Mouse (Mus musculus): ENCODE data around the gene Zbtb16.

Gene Zbtb16

DNA sequence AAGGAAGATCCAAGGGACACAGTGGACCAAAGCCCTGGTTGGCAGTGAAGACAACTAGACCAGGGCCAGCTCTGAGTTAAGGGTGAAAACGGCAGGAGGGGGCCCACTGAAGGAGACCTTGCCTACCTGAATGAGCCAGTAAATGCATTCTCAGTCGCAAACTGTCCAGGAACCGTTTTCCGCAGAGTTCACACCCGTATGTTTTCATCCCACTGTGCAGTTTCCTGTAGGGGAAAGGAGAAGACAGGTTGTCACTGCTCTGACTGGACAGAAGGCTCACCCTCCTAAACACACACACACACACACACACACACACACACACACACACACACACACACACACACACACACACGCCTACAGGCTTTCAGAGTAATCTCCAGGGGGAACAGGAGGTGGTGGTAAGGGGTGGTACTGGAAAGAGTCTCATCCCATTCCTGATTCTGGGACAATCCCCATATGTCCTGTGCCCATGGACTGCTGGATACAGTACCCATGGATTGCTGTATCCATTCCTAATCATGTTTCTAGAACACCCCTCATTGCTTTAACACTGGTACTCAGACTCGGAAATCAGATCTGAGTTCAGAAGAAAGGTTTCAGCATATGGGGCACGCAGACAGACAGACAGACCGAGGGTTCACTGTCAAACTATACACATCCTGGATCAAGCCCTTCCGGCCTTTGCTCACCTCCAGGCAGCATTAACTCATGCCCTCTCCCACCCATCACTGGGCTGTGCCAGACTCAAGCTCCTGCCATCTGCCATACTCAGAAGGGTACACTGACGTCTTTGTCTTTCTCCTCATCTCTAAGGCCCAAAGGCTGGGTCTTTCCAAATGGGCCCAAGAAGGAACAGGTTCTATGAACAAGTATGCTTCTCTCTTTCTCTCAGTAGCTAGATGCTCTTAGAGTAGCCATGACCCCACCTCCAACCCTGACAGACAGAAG is 92.4 kb downstream of the Zbtb16 start:
- no peak for DNase-seq (ENCODE audit: low read depth)

DNA sequence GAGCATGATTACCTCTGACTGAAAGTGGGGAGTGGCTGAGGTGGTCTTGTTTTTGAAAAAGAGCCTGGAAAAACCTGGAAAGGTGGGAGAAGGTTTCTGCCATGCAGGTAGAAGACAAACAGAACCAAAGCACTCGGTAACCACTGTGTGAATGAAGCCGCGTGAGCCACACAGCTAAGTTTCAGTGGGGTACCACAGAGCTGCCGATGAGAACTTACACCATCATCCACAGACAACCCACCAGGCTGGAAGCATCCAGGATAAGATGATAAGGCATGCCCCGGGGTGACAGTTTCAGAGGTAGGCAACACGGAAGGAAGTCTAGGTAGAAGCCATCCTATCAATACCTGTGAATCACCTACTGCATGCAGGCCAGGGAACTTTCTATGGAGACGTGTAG is 93.9 kb downstream of the Zbtb16 start:
- no peak for DNase-seq (ENCODE audit: low read depth)

DNA sequence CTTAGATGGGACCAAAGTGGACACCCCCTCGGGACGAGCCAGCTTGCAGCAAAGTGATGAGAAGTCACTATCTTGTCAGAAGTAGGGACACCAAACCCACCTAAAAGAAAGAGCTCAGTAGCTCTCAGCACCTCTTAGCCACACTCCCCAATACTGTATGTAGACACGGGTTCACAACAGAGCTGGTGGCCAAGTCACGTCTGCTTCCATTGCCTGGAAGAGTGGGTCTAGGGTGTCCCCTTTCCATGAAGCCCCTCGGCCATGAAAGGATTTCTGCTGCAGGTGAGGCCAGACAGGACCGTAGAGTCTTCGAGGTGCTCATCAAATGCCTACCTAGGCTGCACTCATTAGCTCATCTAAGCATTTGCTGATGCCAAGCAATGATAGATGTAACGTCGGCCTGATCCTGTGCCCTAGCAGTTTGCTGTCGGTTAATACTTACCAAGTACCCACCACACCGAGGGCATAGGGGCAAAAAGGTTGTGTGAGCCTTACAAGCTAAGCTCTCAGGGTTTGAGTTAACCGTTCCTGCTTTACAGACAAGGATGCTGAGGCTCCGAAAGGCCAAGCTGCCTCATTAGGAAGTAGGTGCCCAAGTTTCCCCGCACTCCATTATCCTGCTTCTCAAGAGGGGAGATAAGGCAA is 94.5 kb downstream of the Zbtb16 start:
- no peak for DNase-seq (ENCODE audit: low read depth)

DNA sequence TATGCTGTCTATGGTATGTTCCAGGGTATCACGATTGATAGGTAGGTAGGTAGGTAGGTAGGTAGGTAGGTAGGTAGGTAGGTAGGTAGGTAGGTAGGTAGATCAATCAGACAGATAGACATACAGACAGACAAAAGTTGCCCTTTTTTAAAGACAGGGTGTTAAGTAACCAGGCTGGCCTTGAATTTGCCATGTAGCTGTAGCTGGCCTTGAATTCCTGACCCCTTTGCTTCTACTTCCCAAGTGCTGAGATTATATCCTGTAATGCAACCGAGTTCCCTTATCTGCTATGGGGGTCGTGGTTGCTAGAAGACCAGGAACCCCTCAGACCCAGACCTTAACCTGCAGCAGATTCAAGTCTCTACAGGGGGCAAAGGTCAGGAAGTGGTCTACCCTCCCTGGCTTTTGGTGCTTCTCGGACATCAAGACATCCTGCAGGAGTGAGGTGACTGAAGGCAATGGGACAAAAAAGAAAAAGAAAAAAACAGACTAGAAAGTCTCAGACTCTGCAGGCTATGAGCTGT is 95.2 kb downstream of the Zbtb16 start:
- no peak for DNase-seq (ENCODE audit: low read depth)

DNA sequence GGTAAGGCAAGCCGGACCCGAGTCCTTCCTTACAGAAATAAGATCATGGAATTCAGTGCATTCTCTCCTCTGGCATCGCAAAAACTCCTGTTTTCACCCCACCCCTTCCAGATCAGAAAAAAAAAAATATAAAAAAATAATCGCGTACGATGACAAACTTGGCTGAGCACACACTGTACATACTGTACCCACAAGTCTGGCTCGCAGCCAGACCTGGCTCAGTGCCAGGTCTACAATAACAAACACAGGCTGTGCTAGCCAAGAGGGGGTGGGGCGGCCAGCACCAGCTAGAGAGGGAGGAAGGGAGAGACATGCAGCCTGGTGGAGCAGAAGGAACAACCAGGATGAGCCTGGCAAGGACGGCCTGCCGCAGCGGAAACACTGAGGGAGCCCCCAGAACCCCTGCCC is 95.9 kb downstream of the Zbtb16 start:
- peak; percentile 66 for DNase-seq (ENCODE audit: low read depth)

DNA sequence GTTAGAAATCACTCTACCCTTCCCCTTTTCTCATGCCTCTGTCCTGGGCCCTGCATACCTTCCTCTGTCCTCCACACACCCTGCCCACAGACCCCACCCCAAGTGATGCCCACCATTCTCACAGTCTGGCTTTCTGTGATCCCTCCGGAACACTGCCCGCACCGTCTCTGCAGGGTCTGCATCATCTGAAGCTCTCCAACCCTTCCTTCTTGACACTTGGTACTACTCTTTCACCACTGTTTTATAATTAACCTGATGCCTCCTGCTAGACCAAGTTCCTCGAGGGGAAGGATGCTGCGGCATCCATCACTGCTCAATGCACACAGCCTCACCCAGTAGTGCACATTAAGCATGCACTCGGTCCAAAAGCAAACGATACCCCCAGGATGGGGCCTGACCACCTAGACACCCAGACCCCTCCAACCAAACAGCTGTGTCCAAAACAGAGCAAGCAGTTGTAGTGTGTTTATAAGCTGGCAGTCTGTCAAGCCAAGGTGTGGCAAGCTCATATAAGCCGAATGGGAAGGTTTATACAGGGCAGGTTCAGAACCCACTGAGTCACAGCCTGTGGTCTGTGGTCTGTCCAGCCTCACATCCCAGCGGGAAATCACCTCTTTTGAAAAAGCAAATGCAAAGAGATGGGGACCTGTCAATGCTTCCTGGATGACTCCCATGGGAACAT is 97.1 kb downstream of the Zbtb16 start:
- DNase-seq (ENCODE audit: low read depth) = no peak

DNA sequence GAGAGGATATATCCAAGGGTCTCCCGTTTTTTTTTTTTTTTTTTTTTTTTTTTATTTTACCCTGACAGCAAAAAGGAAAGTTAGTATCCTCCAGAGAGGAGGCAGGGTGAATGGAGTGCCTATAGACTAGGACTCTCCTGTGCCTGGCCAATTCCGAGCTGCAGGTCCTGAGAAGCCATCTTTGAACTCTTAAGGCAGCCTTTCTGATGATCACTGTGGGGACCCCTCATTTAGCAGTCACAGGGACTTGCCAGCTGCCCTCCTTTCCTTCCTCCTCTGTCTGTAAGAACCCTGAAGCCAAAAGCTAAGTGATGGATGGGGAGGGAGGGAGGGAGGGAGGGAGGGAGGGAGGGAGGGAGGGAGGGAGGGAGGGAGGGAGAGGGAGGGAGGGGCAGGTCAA is 98.1 kb downstream of the Zbtb16 start:
- DNase-seq (ENCODE audit: low read depth) = no peak

DNA sequence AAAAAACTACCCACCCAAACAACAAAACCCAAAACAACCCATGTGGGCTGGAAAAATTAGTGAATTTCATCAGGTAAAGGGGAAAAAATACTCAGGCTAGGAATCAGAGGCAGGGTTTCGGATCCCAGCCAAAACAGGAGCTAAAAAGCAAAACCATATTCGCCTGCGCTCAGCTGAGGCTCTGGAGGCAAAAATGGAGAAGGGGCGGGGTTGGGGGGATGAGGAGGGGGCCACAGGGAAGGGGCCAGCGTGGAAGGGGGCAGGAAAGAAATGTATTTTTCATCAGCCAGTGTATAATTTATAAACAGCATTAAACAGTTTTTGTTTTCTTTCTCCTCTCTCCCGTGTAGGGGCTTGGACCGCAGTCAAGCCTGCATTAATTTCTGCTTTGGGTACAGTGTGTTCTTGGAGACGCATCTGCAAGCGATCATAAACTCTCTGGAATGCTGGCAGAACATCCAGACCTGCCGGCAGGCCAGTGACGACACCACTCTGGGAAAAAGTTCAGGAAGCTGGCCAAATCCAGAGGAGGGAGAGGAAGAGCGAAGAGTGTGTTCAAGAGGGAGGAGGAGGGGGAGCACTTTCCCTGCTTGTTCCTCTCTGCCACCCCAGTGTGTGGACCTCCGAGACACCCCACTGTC is 98.7 kb downstream of the Zbtb16 start:
- no peak for DNase-seq (ENCODE audit: low read depth)

DNA sequence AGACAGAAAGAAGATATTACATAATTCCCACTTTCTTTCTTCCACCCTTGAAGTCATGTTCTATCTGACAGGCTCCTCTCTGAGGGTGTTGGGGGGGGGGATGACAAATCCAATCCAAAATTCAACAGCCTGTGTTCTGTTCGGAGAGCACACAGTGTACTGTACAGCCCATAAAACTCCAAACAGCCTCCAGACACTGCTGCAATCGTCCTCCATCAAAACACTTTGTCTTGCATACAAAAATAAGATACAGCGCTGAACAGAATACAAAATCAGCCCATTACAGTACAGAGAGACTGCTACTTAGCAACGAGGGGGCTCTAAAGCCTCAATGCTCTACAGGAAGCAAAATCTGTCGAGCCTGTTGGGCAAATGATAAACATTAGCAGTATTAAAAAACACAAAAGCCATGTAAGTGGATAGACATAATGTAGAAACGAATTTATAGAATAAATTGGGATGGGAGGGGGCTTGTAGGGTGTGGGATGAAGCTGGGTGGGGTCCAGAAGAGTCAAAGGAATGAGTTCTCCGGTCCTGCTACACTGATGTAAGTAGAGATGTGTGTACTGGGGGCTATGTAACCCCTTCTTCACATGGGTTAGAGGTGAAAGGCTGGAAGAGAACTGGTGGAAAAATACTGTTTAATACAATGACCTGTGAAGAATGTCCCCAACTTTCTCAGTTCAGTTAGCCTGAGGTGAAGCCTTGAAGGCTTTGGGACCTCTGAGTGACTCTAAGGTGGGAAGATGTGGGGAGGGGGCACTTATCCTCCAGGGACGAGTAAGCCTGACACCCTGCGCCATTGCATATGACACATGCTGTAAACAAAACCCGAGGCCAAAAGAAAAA is 99.4 kb downstream of the Zbtb16 start:
- DNase-seq (ENCODE audit: low read depth) = no peak

DNA sequence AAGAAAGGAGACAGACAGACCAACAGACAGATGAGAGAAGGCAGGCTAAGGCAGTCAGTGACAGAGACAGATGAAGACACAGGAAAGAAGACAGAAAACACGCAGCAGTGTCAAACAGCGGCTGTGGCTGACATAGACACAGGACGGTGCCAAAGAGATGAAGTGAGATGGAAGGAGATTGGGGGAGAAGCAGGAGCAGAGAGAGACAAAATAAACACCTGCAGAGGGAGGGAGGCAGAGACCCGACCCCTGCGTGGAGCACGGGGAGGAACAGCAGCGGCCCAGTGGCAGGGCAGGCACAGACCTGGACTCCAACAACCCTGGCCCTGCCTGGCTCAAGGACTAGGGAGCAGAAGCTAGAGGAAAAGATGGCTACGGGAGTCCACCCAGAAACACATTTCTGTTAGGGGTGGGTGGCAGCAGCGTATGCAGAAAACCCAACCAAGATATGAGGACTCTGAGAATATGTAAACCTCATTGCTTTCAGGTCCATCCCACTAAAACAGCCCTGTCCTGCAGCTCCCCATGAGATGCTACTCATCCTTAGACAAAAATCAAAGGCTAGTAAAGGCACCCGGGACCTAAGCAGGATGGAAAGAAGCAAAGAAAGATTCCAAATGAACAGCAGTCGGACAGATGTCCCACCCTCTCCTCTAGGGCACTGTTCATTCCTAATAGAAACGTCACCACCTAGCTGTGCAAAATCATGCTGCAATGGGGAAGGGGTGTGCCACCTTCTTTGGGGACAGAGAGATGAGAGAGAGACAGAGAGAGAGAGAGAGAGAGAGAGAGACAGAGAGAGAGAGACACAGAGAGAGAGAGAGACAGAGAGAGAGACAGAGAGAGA is 100.3 kb downstream of the Zbtb16 start:
- no peak for DNase-seq (ENCODE audit: low read depth)

DNA sequence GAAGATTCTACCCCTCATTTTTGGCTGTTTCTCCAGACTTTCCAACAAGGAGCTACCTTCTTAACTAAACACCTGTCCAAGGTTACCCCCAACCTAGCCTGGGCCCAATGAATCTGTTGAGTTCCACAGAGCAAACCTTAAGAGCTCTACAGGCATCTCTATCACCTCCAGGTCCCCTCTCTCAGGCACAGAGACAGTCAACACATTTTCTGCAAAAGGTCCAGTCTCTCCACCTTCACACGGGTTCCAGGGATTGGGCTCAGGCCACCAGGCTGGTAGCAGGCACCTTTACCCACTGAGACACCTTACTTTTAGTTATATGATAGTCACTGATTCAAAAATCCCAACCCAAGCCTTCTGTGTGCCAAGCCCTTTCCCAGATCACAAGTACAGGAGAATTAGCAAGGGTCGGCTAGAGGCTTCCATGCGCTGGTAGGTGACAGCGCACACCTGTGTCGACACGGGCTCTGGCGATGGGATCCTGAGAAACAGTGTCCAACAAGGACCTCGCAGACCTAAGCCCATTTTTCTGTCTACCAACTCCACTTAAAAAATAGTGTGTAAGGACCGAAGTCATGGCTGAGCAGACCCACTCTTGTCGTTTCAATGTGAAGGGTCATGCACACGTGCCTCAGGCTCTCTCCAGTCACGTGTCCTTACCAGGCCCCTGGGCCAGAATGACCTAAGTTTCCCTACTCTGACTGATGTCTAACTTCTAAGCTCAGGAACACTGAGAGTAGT is 101.1 kb downstream of the Zbtb16 start:
- DNase-seq (ENCODE audit: low read depth) = no peak

DNA sequence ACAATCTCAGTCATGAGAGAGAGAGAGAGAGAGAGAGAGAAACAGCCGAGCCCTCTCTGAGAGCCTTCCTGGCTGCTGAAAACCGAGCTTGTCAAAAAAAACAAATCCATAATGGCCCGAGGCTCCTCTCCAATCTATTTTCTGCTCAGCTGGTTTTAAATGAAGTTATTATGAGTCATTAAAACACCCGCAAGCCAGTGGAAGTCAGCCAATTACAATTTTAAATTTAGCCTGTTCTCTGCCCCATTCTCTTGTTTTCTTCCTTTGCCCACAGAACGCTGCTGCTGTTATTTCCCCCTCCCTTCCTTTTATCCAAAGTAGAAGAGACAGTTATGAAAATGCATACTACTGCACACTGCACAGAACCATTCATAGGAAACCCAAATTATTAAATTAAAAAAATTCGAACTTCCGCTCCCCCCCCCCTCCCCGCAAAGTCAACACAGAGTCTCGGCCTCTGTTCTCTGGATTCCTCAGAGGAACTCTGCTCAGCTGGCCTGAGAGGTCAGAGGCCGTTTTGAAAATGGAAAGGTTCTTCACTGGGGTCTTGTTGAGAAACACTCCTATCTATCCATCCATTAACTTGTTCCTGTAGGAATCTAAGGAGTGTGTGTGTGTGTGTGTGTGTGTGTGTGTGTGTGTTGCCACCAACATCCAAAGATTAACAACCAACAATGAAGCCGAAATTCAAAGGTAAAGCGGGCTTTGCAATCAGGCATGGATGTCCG is 102.0 kb downstream of the Zbtb16 start:
- DNase-seq (ENCODE audit: low read depth) = no peak

DNA sequence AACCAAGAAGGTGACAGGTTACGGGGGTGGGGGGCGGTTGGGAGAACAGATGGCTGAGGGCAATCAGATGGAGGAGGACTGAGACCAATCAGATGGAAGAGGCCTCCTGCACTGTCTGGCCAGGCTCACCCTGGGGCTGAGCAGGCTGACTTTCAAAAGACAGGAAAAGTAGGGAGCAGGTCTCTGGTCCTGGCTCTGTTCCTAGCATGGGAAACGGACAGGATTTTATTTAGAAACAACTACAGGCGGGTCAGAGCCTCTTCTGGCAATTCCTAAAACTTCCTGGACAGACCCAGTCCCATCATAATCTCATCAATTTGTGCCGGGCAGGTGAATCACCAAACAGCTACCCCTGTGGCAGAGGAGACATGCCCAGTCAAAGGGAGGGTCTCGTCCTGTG is 102.9 kb downstream of the Zbtb16 start:
- no peak for DNase-seq (ENCODE audit: low read depth)

DNA sequence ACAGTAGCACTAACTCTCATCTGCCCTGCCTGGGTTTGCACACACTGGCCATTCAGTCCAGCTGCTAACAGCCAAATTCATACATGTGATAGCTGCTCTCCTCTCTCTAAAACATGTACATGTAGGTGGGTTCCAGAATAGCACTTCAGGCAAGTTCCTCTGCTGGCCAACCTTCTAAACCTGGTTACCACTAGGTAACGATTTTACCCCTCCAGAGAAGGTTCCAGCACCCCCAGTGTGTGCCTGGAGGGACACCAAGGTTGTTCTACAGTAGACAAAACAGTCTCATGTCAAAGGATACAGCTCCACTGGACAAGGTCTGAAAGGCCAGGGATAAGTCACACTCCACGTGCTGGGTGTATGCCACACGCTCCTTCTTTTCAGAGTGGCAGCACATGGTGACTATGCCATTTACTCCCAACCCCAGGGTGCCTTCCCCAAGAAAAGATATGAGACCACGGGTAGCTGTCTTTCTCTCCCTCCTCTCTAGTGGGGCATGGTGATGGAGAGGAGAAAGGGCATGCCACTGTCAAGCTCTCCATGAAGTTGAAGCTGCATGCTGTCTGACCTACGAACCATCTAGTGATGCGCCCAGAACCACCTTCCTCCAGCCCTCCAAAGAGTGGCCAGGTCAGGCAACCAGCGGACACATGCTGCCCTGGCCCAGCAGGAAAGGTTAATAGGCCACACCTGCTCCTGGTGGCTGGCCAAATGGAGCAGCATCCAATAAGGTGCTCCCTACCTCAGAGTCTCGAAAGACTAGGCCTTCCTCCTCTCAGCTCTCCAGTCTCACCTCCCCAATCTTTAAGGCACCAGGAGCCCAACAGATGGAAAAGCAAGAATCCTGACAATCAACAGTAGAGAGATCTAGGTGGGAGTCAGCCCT is 104.1 kb downstream of the Zbtb16 start:
- no peak for DNase-seq (ENCODE audit: low read depth)

DNA sequence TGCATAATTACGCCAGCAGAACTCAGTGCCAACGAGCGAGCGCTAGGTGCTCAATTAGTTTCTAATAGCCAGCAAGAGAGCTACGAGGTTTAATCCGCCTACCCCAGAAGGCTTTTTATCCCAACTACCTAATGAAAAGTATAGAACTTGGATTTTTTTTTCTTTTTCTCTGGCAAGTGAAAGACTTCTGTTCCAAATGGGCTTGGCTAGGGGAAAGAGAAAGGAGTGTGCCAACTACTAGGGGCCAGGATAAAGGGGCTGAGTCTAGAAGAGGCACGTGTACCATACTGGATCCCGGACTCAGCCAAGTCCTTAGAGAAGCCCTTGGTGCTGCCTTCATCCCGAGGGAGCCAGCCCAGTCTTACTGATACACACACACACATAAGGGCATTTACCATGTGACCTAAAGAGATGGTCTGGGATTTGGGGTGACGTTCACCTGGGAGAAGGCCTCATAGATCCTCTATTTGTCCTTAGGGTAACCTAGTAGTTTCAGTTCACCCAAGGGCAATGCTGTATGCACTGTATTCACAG is 105.5 kb downstream of the Zbtb16 start:
- no peak for DNase-seq (ENCODE audit: low read depth)

DNA sequence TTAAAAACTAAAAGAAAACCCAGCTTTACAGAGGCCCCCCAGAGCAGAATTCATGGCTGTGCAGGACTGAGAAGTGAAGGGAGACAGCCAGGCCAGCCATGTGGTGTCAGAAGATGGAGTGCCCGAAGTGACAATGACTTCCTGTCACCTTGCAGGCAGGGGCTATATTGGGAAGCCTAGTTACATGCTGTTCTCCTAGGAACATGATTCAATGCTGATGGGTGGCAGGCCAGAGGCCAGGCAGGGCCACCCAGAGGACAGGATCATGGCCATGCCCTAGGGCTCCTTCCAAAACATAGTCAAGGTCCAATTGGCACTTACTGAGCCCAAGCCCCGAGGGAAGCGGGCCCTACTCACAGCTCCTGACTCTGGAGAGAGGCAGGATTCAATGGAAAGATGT is 106.6 kb downstream of the Zbtb16 start:
- DNase-seq (ENCODE audit: low read depth) = no peak

DNA sequence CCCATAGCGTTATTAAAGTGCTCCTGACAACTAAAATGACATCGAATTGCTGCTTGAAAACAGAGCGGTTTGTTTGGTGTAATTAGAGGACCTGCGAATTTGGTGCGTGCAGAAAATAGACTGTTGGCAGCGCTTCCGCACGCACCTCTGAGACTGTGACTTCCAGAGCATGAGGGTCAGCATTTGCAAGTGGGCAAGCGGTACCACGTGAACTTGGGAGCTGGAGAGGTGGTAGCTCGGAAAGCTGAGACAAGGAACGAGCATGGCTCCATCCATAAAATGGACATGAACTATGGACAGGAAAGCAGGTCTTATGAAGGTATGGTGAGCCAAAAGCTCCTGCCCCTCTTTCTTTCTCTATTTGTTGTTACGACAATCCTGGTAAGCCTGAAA is 107.3 kb downstream of the Zbtb16 start:
- no peak for DNase-seq (ENCODE audit: low read depth)
